Mouse (Mus musculus) lung, postnatal 0 days (tissue): ENCODE measurements around the gene Prrg2. TPM values are rescaled to one million over a fixed set of nuclear protein-coding genes. Genes with fewer than 3 reads are reported as not detected.
A peak's percentile ranks its signal among the peaks of the same experiment; 100 is the strongest.

ENCODE experiments used
- ATAC-seq: fragments of 200-750 bp; cut with Nextera tagmentation; 2 replicates; pipeline ENCODE4 v1.8.0; 2017; ENCODE audit warnings: moderate library complexity
- DNase-seq: peaks from one replicate; pipeline ENCODE4 v3.0.0-alpha.2; 2016; ENCODE audit warnings: low spot score
- H3K27ac ChIP-seq: fragments of 300-500 bp; sonication (generic); 2 replicates; pipeline ENCODE4 v1.5.1; 2014; ENCODE audit warnings: antibody characterized with exemption, mild to moderate bottlenecking, low read length, mixed read lengths
- H3K27me3 ChIP-seq: fragments of 300-500 bp; sonication (generic); replicated peaks from 2 replicates; pipeline ENCODE4 v1.6.1; 2014; ENCODE audit warnings: low read length, mixed read lengths; ENCODE audit not compliant: insufficient read depth
- H3K36me3 ChIP-seq: fragments of 300-500 bp; sonication (generic); 2 replicates; pipeline ENCODE4 v1.6.1; 2014; ENCODE audit warnings: low read length, mixed read lengths; ENCODE audit not compliant: insufficient read depth
- H3K4me1 ChIP-seq: fragments of 300-500 bp; sonication (generic); 2 replicates; pipeline ENCODE4 v1.6.1; 2014; ENCODE audit warnings: antibody characterized with exemption, low read depth, low read length, mixed read lengths; ENCODE audit not compliant: insufficient read depth
- H3K4me2 ChIP-seq: fragments of 300-500 bp; sonication (generic); replicated peaks from 2 replicates; pipeline ENCODE4 v1.6.1; 2014; ENCODE audit warnings: low read depth, mild to moderate bottlenecking, low read length, moderate library complexity, mixed read lengths
- H3K4me3 ChIP-seq: fragments of 300-500 bp; sonication (generic); 2 replicates; pipeline ENCODE4 v1.5.1; 2014; ENCODE audit warnings: low read depth, low read length
- H3K9ac ChIP-seq: fragments of 300-500 bp; sonication (generic); replicated peaks from 2 replicates; pipeline ENCODE4 v1.6.1; 2014; ENCODE audit warnings: low read depth, mild to moderate bottlenecking
- H3K9me3 ChIP-seq: fragments of 300-500 bp; sonication (generic); 2 replicates; pipeline ENCODE4 v1.6.1; 2016; ENCODE audit warnings: low read length, mixed read lengths
- CTCF ChIP-seq: IDR thresholded peaks from 2 replicates; pipeline ENCODE4 v1.5.1; 2016; ENCODE audit warnings: antibody characterized with exemption, mild to moderate bottlenecking
- EP300 ChIP-seq: IDR thresholded peaks from 2 replicates; pipeline ENCODE4 v1.6.1; 2016; ENCODE audit warnings: antibody characterized with exemption, mild to moderate bottlenecking, control low read depth
- WGBS: fragments of 180-500 bp; shearing (Covaris S2); extraction: QIAGEN DNeasy Blood & Tissue Kit; methylation state at CpG from one replicate; pipeline ENCODE4 v1.1.7; 2014; 5-methylcytosine and 5-hydroxymethylcytosine counted together
- polyA plus RNA-seq: library from polyadenylated mRNA; unstranded; fragments of >200 nt; fragmentation: Nextera tagmentation; extraction: Ambion mirVana; gene quantifications from 2 replicates; pipeline ENCODE4 v1.2.1, GENCODE M21; 2015

The Prrg2 gene
- polyA plus RNA-seq, 1 experiment from 2014 or later = 40.8 TPM

GRCm38 (mm10) chr7:45104941-45105340 lies 42.5 kb upstream of the Prrg2 start:
- no peaks in the 10 kb centered on the region for H3K36me3 ChIP-seq
- TF ChIP-seq CTCF = no peak
- TF ChIP-seq EP300 = no peak
- H3K9me3 ChIP-seq = no peaks in the 10 kb centered on the region
- ATAC-seq = no peak
- H3K27ac ChIP-seq = no peak overlapping the region
- no peaks in the 10 kb centered on the region for H3K27me3 ChIP-seq
- H3K4me2 ChIP-seq = no peak overlapping the region
- H3K4me1 ChIP-seq = peaks cover 4% of the 10 kb centered on the region; the same call in 1 of the 2 replicates
- H3K4me3 ChIP-seq = no peak overlapping the region
- WGBS = 64% methylated on average over 5 of the region's 5 CpGs
- H3K9ac ChIP-seq = no peak overlapping the region
- DNase-seq = no peak

- Histone ChIP-seq H3K9ac (peak within 1 kb of the TSS; percentile 60), H3K4me2 (peak within 1 kb of the TSS; percentile 69), H3K9me3 (no peaks in the 10 kb centered on the region), H3K4me1 (peaks cover 4% of the 10 kb centered on the region; the same call in 1 of the 2 replicates), H3K4me3 (peak within 1 kb of the TSS; percentile 49), H3K27me3 (no peaks in the 10 kb centered on the region), H3K27ac (peak within 1 kb of the TSS; percentile 91), H3K36me3 (no peaks in the 10 kb centered on the region)
- WGBS = 6% methylated on average over 7 of the region's 7 CpGs
- DNase-seq (peak; percentile 99), ATAC-seq (peak; percentile 99)
- TF ChIP-seq EP300 (peak; percentile 54; the same call in 1 of the 2 replicates), CTCF (0 out of 2 replicates have a peak, but pooled peaks have one; percentile 17)
These were observed 41.2 kb upstream of the Prrg2 start, which contains the start of gene Fcgrt for GRCm38 (mm10) chr7:45103652-45104180. Gene Fcgrt (minus strand): TSS chr7:45103851.

GRCm38 (mm10) chr7:45102940-45103585 lies 40.6 kb upstream of the Prrg2 start:
- peak overlapping the region; percentile 91 for H3K27ac ChIP-seq
- WGBS = 45% methylated on average over 9 of the region's 9 CpGs
- no peaks in the 10 kb centered on the region for H3K9me3 ChIP-seq
- no peaks in the 10 kb centered on the region for H3K27me3 ChIP-seq
- peaks cover 4% of the 10 kb centered on the region; the same call in 1 of the 2 replicates for H3K4me1 ChIP-seq
- peak; percentile 52 for DNase-seq
- peak; percentile 5; the same call in 1 of the 2 replicates for TF ChIP-seq CTCF
- TF ChIP-seq EP300 = no peak
- peak overlapping the region; percentile 69 for H3K4me2 ChIP-seq
- 0 out of 2 replicates have a peak, but pooled peaks have one; percentile 12 for ATAC-seq
- peak overlapping the region; percentile 60 for H3K9ac ChIP-seq
- H3K4me3 ChIP-seq = peak overlapping the region; percentile 49
- no peaks in the 10 kb centered on the region for H3K36me3 ChIP-seq

- Histone ChIP-seq H3K4me1 (peaks cover 4% of the 10 kb centered on the region; the same call in 1 of the 2 replicates), H3K27ac (no peak overlapping the region; the same call in 1 of the 2 replicates), H3K9ac (0 out of 2 replicates have a peak overlapping the region, but pooled peaks have one; percentile 60), H3K9me3 (no peaks in the 10 kb centered on the region), H3K36me3 (no peaks in the 10 kb centered on the region), H3K4me2 (peak overlapping the region; percentile 69), H3K4me3 (peak overlapping the region; percentile 49; the same call in 1 of the 2 replicates), H3K27me3 (no peaks in the 10 kb centered on the region)
- WGBS = 73% methylated on average over 11 of the region's 11 CpGs
- ATAC-seq (no peak), DNase-seq (no peak)
- no peak for TF ChIP-seq EP300
- no peak for TF ChIP-seq CTCF
These were observed 40.0 kb upstream of the Prrg2 start for GRCm38 (mm10) chr7:45102441-45102840.

- Histone ChIP-seq H3K27ac (no peak overlapping the region), H3K9ac (no peak overlapping the region), H3K4me3 (no peak overlapping the region), H3K27me3 (no peaks in the 10 kb centered on the region), H3K4me1 (peaks cover 4% of the 10 kb centered on the region; the same call in 1 of the 2 replicates), H3K9me3 (no peaks in the 10 kb centered on the region), H3K36me3 (no peaks in the 10 kb centered on the region), H3K4me2 (no peak overlapping the region)
- ATAC-seq (no peak), DNase-seq (no peak)
- 71% methylated on average over 6 of the region's 6 CpGs for WGBS
- no peak for TF ChIP-seq EP300
- no peak for TF ChIP-seq CTCF
These were observed 37.6 kb upstream of the Prrg2 start for GRCm38 (mm10) chr7:45100046-45100445.

- H3K4me1 ChIP-seq = peaks cover 4% of the 10 kb centered on the region; the same call in 1 of the 2 replicates
- ATAC-seq (no peak), DNase-seq (no peak)
- H3K9me3 ChIP-seq = no peaks in the 10 kb centered on the region
- no peak overlapping the region for H3K27ac ChIP-seq
- no peaks in the 10 kb centered on the region for H3K36me3 ChIP-seq
- no peak overlapping the region for H3K9ac ChIP-seq
- H3K4me2 ChIP-seq = no peak overlapping the region
- TF ChIP-seq EP300 = no peak
- TF ChIP-seq CTCF = peak; percentile 54
- 83% methylated on average over 8 of the region's 8 CpGs for WGBS
- H3K4me3 ChIP-seq = no peak overlapping the region
- no peaks in the 10 kb centered on the region for H3K27me3 ChIP-seq
These were observed 36.2 kb upstream of the Prrg2 start for GRCm38 (mm10) chr7:45098541-45099240.
